Mouse (Mus musculus) forebrain, embryonic 13.5 days (tissue): ENCODE measurements around the gene Coro2a. TPM values are rescaled to one million over a fixed set of nuclear protein-coding genes. Genes with fewer than 3 reads are reported as not detected.
A peak's percentile ranks its signal among the peaks of the same experiment; 100 is the strongest.
"Not testable (repeated sequence)": the region's sequence is repeated elsewhere in the genome, so short reads cannot be mapped to it uniquely, and the experiment has no call there.

Source experiments
- ATAC-seq: fragments of 200-750 bp; cut with Nextera tagmentation; 2 replicates; pipeline ENCODE4 v1.8.0; 2017
- H3K27ac ChIP-seq: fragments of 300-500 bp; sonication (generic); 2 replicates; pipeline ENCODE4 v1.5.1; 2015; ENCODE audit warnings: inconsistent platforms, mild to moderate bottlenecking, moderate library complexity
- H3K27me3 ChIP-seq: fragments of 300-500 bp; sonication (generic); 2 replicates; pipeline ENCODE4 v1.6.1; 2015; ENCODE audit warnings: mild to moderate bottlenecking, inconsistent platforms
- H3K36me3 ChIP-seq: fragments of 300-500 bp; sonication (generic); 2 replicates; pipeline ENCODE4 v1.6.1; 2015; ENCODE audit warnings: mild to moderate bottlenecking, inconsistent platforms; ENCODE audit not compliant: poor library complexity, severe bottlenecking
- H3K4me1 ChIP-seq: fragments of 300-500 bp; sonication (generic); 2 replicates; pipeline ENCODE4 v1.6.1; 2015; ENCODE audit warnings: inconsistent platforms
- H3K4me2 ChIP-seq: fragments of 300-500 bp; sonication (generic); 2 replicates; pipeline ENCODE4 v1.6.1; 2015; ENCODE audit warnings: inconsistent platforms, mild to moderate bottlenecking, moderate library complexity
- H3K4me3 ChIP-seq: fragments of 300-500 bp; sonication (generic); 2 replicates; pipeline ENCODE4 v1.5.1; 2015; ENCODE audit warnings: mild to moderate bottlenecking, inconsistent platforms
- H3K9ac ChIP-seq: fragments of 300-500 bp; sonication (generic); 2 replicates; pipeline ENCODE4 v1.6.1; 2015; ENCODE audit warnings: mild to moderate bottlenecking, inconsistent platforms
- H3K9me3 ChIP-seq: fragments of 300-500 bp; sonication (generic); replicated peaks from 2 replicates; pipeline ENCODE4 v1.6.1; 2016; ENCODE audit warnings: inconsistent platforms
- WGBS: fragments of 180-500 bp; shearing (Covaris S2); methylation state at CpG from one replicate; pipeline ENCODE4 v1.1.7; 2015; 5-methylcytosine and 5-hydroxymethylcytosine counted together
- polyA plus RNA-seq: library from polyadenylated mRNA; unstranded; fragments of >200 nt; fragmentation: Nextera tagmentation; extraction: Ambion mirVana; gene quantifications from 2 replicates; pipeline ENCODE4 v1.2.1, GENCODE M21; 2015

Gene Coro2a
- polyA plus RNA-seq, 1 experiment from 2014 or later = 1.8 TPM

- not testable (repeated sequence) for H3K4me1 ChIP-seq, H3K27me3 ChIP-seq, H3K36me3 ChIP-seq, H3K4me3 ChIP-seq, H3K27ac ChIP-seq, H3K9ac ChIP-seq, ATAC-seq, H3K4me2 ChIP-seq
- WGBS = 95% methylated on average over 8 of the region's 8 CpGs
- peaks cover 12% of the 10 kb centered on the region; the same call in 1 of the 2 replicates for H3K9me3 ChIP-seq
Measured at GRCm38 (mm10) chr4:46578796-46579346, 23.1 kb downstream of the Coro2a start.

GRCm38 (mm10) chr4:46578228-46578627 is 23.8 kb downstream of the Coro2a start:
- Histone ChIP-seq H3K9ac (no peak overlapping the region), H3K9me3 (peaks cover 12% of the 10 kb centered on the region; the same call in 1 of the 2 replicates), H3K36me3 (no peaks in the 10 kb centered on the region), H3K27me3 (no peaks in the 10 kb centered on the region), H3K4me2 (no peak overlapping the region), H3K4me1 (no peaks in the 10 kb centered on the region), H3K4me3 (no peak overlapping the region), H3K27ac (no peak overlapping the region)
- no peak for ATAC-seq
- 75% methylated on average over 1 of the region's 1 CpGs for WGBS

GRCm38 (mm10) chr4:46575509-46576284 is 26.3 kb downstream of the Coro2a start:
- ATAC-seq = not testable (repeated sequence)

GRCm38 (mm10) chr4:46574841-46575240 is 27.2 kb downstream of the Coro2a start:
- H3K27ac ChIP-seq = no peak overlapping the region
- no peaks in the 10 kb centered on the region for H3K27me3 ChIP-seq
- ATAC-seq = no peak
- H3K4me1 ChIP-seq = peaks cover under 1% of the 10 kb centered on the region; the same call in 1 of the 2 replicates
- no peaks in the 10 kb centered on the region for H3K36me3 ChIP-seq
- no peak overlapping the region for H3K9ac ChIP-seq
- no peak overlapping the region for H3K4me2 ChIP-seq
- whole genome bisulfite sequencing = 89% methylated on average over 10 of the region's 12 CpGs
- no peak overlapping the region for H3K4me3 ChIP-seq
- H3K9me3 ChIP-seq = 0 out of 2 replicates have a peak, but pooled peaks cover 4% of the 10 kb centered on the region

More at GRCm38 (mm10) chr4:46575509-46576284, 26.3 kb downstream of the Coro2a start:
- not testable (repeated sequence) for H3K27ac ChIP-seq, H3K4me1 ChIP-seq, H3K4me2 ChIP-seq, H3K9me3 ChIP-seq, H3K9ac ChIP-seq, H3K36me3 ChIP-seq, H3K4me3 ChIP-seq, H3K27me3 ChIP-seq
- 87% methylated on average over 6 of the region's 10 CpGs for WGBS

GRCm38 (mm10) chr4:46574024-46574753 is 27.8 kb downstream of the Coro2a start:
- Histone ChIP-seq H3K9ac (no peak overlapping the region), H3K4me3 (no peak overlapping the region), H3K27ac (no peak overlapping the region), H3K4me2 (no peak overlapping the region), H3K9me3 (0 out of 2 replicates have a peak, but pooled peaks cover 4% of the 10 kb centered on the region), H3K27me3 (no peaks in the 10 kb centered on the region), H3K4me1 (peaks cover 7% of the 10 kb centered on the region; the same call in 1 of the 2 replicates), H3K36me3 (no peaks in the 10 kb centered on the region)
- 69% methylated on average over 9 of the region's 9 CpGs for WGBS
- no peak for ATAC-seq

- Histone ChIP-seq H3K9me3 (no peaks in the 10 kb centered on the region), H3K27ac (no peak overlapping the region), H3K4me2 (no peak overlapping the region), H3K27me3 (no peaks in the 10 kb centered on the region), H3K4me3 (no peak overlapping the region), H3K36me3 (no peaks in the 10 kb centered on the region), H3K4me1 (peaks cover 8% of the 10 kb centered on the region; the same call in 1 of the 2 replicates), H3K9ac (no peak overlapping the region)
- 88% methylated on average over 4 of the region's 4 CpGs for WGBS
- ATAC-seq = no peak
Measured at GRCm38 (mm10) chr4:46572616-46573015, 29.4 kb downstream of the Coro2a start.

GRCm38 (mm10) chr4:46571744-46572143 is 30.3 kb downstream of the Coro2a start:
- H3K4me2 ChIP-seq = no peak overlapping the region
- no peak overlapping the region for H3K9ac ChIP-seq
- peaks cover 8% of the 10 kb centered on the region; the same call in 1 of the 2 replicates for H3K4me1 ChIP-seq
- no peak overlapping the region for H3K4me3 ChIP-seq
- 88% methylated on average over 9 of the region's 9 CpGs for WGBS
- no peaks in the 10 kb centered on the region for H3K9me3 ChIP-seq
- no peaks in the 10 kb centered on the region for H3K36me3 ChIP-seq
- no peak for ATAC-seq
- H3K27me3 ChIP-seq = no peaks in the 10 kb centered on the region
- H3K27ac ChIP-seq = no peak overlapping the region

GRCm38 (mm10) chr4:46569671-46570070 is 32.3 kb downstream of the Coro2a start:
- H3K9me3 ChIP-seq = no peaks in the 10 kb centered on the region
- H3K4me2 ChIP-seq = no peak overlapping the region
- ATAC-seq = peak; percentile 75
- H3K36me3 ChIP-seq = no peaks in the 10 kb centered on the region
- WGBS = 14% methylated on average over 5 of the region's 5 CpGs
- H3K4me3 ChIP-seq = no peak overlapping the region
- peaks cover 8% of the 10 kb centered on the region; the same call in 1 of the 2 replicates for H3K4me1 ChIP-seq
- no peaks in the 10 kb centered on the region for H3K27me3 ChIP-seq
- no peak overlapping the region for H3K9ac ChIP-seq
- H3K27ac ChIP-seq = no peak overlapping the region

GRCm38 (mm10) chr4:46568169-46568568 is 33.8 kb downstream of the Coro2a start:
- Histone ChIP-seq H3K4me1 (peaks cover 8% of the 10 kb centered on the region; the same call in 1 of the 2 replicates), H3K9me3 (no peaks in the 10 kb centered on the region), H3K4me3 (no peak overlapping the region), H3K27me3 (no peaks in the 10 kb centered on the region), H3K36me3 (no peaks in the 10 kb centered on the region), H3K4me2 (no peak overlapping the region), H3K27ac (no peak overlapping the region), H3K9ac (no peak overlapping the region)
- ATAC-seq = no peak
- WGBS = 90% methylated on average over 8 of the region's 8 CpGs

- Histone ChIP-seq H3K4me2 (no peak overlapping the region), H3K27me3 (no peaks in the 10 kb centered on the region), H3K27ac (no peak overlapping the region), H3K4me3 (no peak overlapping the region), H3K9me3 (no peaks in the 10 kb centered on the region), H3K4me1 (peaks cover 8% of the 10 kb centered on the region; the same call in 1 of the 2 replicates), H3K9ac (no peak overlapping the region), H3K36me3 (no peaks in the 10 kb centered on the region)
- 57% methylated on average over 8 of the region's 8 CpGs for WGBS
- no peak for ATAC-seq
Measured at GRCm38 (mm10) chr4:46566931-46567671, 34.9 kb downstream of the Coro2a start.

- 93% methylated on average over 4 of the region's 4 CpGs for WGBS
Measured at GRCm38 (mm10) chr4:46565393-46565955, 36.5 kb downstream of the Coro2a start.

More at GRCm38 (mm10) chr4:46565393-46565955, 36.5 kb downstream of the Coro2a start:
- Histone ChIP-seq H3K36me3 (no peaks in the 10 kb centered on the region), H3K27me3 (no peaks in the 10 kb centered on the region), H3K9ac (no peak overlapping the region), H3K4me1 (peaks cover 8% of the 10 kb centered on the region; the same call in 1 of the 2 replicates), H3K4me3 (no peak overlapping the region), H3K27ac (no peak overlapping the region), H3K4me2 (no peak overlapping the region), H3K9me3 (no peaks in the 10 kb centered on the region)
- ATAC-seq = no peak
